Mouse (Mus musculus): ENCODE measurements at regions not wholly inside any gene's neighbourhood (a gene's known extent, or its start where the extent isn't known, plus 50 kb on each side); places are given as distances from the start of the nearest gene placed in this dataset.

GRCm38 (mm10) chr12:77887335-77887734 is 306.7 kb upstream of the Gm6657 start:
- TF ChIP-seq CTCF (IDR thresholded peaks at IDR 0.05; ENCODE audit: borderline replicate concordance, insufficient read depth, low read length): no peak
- TF ChIP-seq POLR2A (IDR thresholded peaks at IDR 0.05; ENCODE audit: low read depth, low read length): no peak
